Mouse (Mus musculus) regulatory T cell (primary cell): Measurements from ENCODE around the gene Spock1.

Experiments used
- in situ Hi-C: fragments of 300-600 bp; cut with MboI, MseI; formaldehyde crosslinking; loops from one replicate; pipeline ENCODE4 v1.15.1; 2025; ENCODE audit warnings: high pct_unique_total_duplicates

The Spock1 gene

GRCm38 (mm10) chr13:57662554-57662953, 245.6 kb downstream of the Spock1 start:
- in situ Hi-C loops: no loop called here

- in situ Hi-C loops: no loop called here
Measured at GRCm38 (mm10) chr13:57660523-57660922, 247.6 kb downstream of the Spock1 start.

- in situ Hi-C loops: no loop called here
Measured at GRCm38 (mm10) chr13:57659872-57660271, 248.3 kb downstream of the Spock1 start.

GRCm38 (mm10) chr13:57656606-57657005, 251.5 kb downstream of the Spock1 start:
- in situ Hi-C loops: no loop called here

- in situ Hi-C loops: no loop called here
Measured at GRCm38 (mm10) chr13:57654362-57654761, 253.8 kb downstream of the Spock1 start.

GRCm38 (mm10) chr13:57651236-57651635, 256.9 kb downstream of the Spock1 start:
- in situ Hi-C loops: no loop called here

GRCm38 (mm10) chr13:57648784-57649183, 259.3 kb downstream of the Spock1 start:
- in situ Hi-C loops: no loop called here

GRCm38 (mm10) chr13:57647456-57647855, 260.7 kb downstream of the Spock1 start:
- in situ Hi-C loops: no loop called here

- in situ Hi-C loops: no loop called here
Measured at GRCm38 (mm10) chr13:57643036-57643435, 265.1 kb downstream of the Spock1 start.

GRCm38 (mm10) chr13:57641649-57642048, 266.5 kb downstream of the Spock1 start:
- in situ Hi-C loops: no loop called here

- in situ Hi-C loops: no loop called here
Measured at GRCm38 (mm10) chr13:57640968-57641367, 267.2 kb downstream of the Spock1 start.

- in situ Hi-C loops: no loop called here
Measured at GRCm38 (mm10) chr13:57638820-57639219, 269.3 kb downstream of the Spock1 start.

- in situ Hi-C loops: no loop called here
Measured at GRCm38 (mm10) chr13:57637606-57638132, 270.5 kb downstream of the Spock1 start.

GRCm38 (mm10) chr13:57637080-57637572, 271.0 kb downstream of the Spock1 start:
- in situ Hi-C loops: no loop called here

GRCm38 (mm10) chr13:57636196-57637015, 271.7 kb downstream of the Spock1 start:
- in situ Hi-C loops: no loop called here

- in situ Hi-C loops: no loop called here
Measured at GRCm38 (mm10) chr13:57630532-57630931, 277.6 kb downstream of the Spock1 start.

- in situ Hi-C loops: no loop called here
Measured at GRCm38 (mm10) chr13:57628218-57628617, 279.9 kb downstream of the Spock1 start.

- in situ Hi-C loops: no loop called here
Measured at GRCm38 (mm10) chr13:57626434-57626833, 281.7 kb downstream of the Spock1 start.

- in situ Hi-C loops: no loop called here
Measured at GRCm38 (mm10) chr13:57623909-57624481, 284.1 kb downstream of the Spock1 start.

- in situ Hi-C loops: no loop called here
Measured at GRCm38 (mm10) chr13:57619079-57619768, 288.9 kb downstream of the Spock1 start.

- in situ Hi-C loops: no loop called here
Measured at GRCm38 (mm10) chr13:57611326-57612171, 296.6 kb downstream of the Spock1 start.
